Mouse (Mus musculus): ENCODE results near the gene Exosc7.

The Exosc7 gene

DNA sequence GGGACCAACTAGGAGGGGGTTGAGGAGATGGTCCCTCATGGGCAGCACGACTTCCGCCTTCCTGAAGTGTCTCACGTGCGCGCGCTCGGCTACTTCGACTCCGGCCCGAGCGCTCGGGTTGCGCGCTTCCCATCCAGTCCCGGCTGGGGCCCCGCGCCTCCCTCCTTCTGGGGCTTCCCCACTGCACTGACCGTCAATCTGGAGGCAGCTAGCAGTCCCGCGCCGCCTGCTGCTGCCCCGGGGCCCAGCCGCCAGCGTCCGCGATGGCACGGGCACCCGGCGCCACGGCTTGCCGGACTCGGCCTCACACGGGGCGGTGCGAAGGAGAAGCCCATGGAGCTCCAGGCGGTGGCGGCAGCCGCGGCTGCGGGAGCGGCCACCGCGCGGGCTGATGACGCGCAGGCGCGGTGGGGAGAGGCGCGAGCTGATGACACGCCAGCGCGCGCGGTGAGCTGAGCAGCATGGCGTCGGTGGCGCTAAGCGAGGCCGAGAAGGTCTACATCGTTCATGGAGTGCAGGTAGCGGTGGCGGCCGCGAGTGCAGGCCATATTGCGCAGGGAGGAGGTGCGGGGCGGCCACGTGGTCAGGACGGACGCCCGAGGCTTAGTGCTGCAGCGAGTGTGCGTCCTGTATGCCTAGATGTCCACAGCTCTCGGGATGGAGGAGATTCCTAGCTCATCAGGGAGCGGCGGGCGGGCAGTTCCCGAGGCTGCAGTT is at the start of gene Exosc7, which contains the start of gene Zdhhc3:
Gene Exosc7, plus strand, starts transcription at position 411 of the 717 bp plus-strand sequence.
Gene Zdhhc3, minus strand, starts transcription at position 401 of the 717 bp plus-strand sequence.
- peak; percentile 81 to 85 for DNase-seq (ENCODE audit: low spot score in 2 of 2)

- no peak for DNase-seq (ENCODE audit: low spot score in 2 of 2)
Observed at GRCm38 (mm10) chr9:123079149-123079548, 33.9 kb upstream of the Exosc7 start.

DNA sequence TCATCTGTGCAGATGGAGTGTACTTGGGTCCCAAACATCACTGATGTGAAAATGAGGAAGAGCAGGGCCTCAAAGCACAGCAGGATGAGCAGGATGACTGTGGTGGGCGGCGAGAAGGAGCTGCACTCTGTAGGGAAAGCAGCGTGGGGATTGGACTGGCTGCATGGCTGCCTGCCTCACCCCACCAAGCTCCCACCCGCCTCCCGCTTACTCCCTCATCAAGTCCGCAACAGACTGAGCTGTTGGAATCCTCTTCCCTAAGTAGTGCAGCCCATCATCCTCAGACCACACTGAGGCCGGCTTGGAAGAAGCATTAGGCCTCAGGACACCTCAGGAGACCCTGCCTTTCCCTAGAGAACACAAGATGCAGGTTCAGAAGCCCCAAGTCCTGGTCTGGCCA is 32.7 kb upstream of the Exosc7 start:
- no peak for DNase-seq (ENCODE audit: low spot score in 2 of 2)

DNA sequence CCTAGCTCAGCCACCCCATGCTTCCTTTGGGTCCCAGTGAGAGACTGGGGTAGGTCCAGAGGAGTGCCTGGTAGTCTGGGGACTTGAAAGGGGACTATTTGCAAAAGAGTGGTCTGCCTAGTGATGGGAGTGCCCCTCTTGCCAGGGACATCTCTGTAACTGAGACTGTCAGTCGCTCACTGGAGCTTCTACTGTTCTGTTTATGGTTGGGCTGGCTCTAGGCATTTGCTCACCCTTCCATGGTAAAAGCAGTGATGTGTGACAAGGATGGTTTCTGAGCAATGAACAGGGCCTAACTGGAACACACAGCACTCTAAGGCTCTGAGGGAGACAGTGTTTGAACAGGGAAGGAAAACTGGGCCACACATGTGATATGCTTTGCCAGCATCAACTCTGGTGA is 32.2 kb upstream of the Exosc7 start:
- DNase-seq (ENCODE audit: low spot score in 2 of 2) = no peak

GRCm38 (mm10) chr9:123085373-123085772 is 27.6 kb upstream of the Exosc7 start:
- DNase-seq (ENCODE audit: low spot score in 2 of 2) = no peak

- DNase-seq (ENCODE audit: low spot score in 2 of 2) = no peak
Observed at GRCm38 (mm10) chr9:123087558-123087957, 25.5 kb upstream of the Exosc7 start.

DNA sequence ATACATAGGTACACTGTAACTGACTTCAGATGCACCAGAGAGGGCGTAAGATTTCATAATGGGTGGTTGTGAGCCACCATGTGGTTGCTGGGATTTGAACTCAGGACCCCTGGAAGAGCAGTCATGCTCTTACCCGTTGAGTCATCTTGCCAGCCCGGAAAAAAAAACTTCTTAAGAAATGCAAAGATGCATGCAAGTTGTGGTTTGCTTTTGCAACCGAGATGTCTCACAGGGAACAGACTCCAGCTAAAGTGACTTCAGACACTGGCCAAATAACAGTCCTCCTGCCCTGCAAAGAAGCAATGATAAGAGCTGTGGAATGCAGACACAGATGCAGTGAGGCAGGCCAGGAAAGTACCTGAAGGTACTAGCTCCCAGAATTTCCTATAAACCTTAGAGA is 22.2 kb upstream of the Exosc7 start:
- no peak for DNase-seq (ENCODE audit: low spot score in 2 of 2)

DNA sequence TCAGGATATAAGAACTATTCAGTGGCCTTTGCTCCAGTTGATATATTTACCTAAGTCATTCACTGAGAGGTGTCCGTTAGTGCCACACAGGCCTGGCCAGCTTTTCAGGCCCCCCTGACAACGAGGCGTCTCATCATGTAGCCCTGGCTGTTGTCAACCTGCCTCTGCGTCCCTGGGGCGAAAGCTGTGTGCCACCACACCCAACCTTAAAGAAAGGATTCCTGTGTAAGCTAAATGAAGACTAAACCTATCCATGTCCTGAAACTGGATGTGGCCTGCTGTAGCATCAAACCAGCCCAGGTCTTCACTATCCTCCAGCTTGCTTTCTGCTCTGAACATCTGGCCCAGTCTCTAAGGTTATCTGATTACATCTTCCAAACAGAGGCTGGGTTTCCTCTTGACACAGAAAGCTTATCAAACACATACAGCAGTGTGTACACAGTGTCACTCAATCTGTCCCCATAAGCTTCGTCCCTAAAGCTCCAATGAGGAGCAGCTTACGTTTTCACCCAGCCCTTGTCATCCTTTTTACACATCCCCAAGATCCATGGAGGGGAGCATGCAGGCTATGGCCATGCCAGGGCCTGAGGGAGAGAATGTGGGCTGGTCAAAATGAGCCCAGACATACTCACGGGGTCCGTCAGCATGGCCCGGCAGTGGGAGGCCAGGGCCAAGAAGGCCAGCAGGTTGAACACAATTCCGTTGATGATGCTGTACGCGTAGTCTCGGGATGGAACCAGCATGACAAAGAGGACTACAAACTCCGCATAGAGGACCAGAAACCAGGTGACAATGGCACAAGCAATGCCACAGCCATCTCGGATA is 13.2 kb upstream of the Exosc7 start:
- no peak for DNase-seq (ENCODE audit: low spot score in 2 of 2)

DNA sequence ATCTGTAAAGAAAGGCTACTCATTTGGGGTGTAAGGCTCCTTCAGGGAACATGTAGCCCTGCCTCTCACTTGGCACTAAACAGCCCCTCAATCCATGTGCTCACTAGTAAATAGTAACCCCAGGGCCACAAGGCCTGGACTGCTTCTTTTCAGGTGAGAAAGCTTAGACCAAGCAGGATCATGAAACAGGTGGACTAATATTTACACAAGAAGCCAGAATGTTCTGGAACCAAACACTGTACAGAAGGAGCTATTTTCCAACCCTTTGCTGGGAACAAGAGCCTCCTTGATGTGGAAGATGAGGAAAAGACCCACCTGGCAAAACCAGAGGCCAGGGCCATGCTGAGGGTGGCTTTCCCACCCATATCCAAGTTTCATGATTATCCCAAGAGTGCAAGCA is 9.6 kb upstream of the Exosc7 start:
- DNase-seq (ENCODE audit: low spot score in 2 of 2) = no peak

- no peak for DNase-seq (ENCODE audit: low spot score in 2 of 2)
Observed at GRCm38 (mm10) chr9:123104362-123104761, 8.7 kb upstream of the Exosc7 start.

DNA sequence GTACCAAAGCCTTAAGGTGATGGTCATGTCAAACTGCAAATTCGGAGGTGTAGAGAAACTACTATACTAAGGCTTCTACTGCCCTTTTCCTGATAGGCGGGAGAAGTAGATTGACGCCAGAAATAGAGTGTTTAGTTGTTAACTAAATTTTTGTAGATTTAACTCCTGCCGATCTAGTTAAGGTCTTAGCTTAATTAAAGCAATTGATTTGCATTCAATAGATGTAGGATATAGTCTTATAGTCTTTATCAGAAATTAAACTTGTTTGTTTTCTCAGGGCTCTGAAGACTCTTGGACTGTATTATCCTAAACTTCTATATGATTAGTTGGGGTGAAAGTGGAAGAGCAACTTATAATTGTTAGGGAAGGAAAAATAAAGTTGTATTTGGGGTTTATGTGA is 5.8 kb upstream of the Exosc7 start:
- DNase-seq (ENCODE audit: low spot score in 2 of 2) = no peak

DNA sequence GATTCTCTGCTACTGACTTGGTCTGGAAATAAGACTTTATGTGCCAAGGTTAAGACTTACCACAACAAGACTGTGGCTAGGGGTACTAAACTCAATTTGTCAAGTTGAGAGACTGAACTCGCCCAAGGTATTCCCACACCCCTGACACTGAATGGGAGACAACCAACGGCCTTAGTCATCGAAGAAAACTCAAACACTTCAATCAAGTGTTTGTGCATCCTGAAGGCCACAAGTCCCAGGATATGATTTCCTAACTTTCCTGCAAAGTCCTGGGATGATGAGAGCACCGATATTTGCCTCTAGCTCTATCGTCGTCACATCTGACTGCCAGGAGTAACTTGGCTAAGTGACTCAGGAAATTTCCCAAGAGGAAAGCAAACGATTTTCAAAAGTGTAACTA is 3.8 kb upstream of the Exosc7 start:
- DNase-seq (ENCODE audit: low spot score in 2 of 2) = no peak

- peak in 1 of 2 experiments; percentile 9 for DNase-seq (ENCODE audit: low spot score in 2 of 2)
Observed at GRCm38 (mm10) chr9:123111751-123112221, 1.2 kb upstream of the Exosc7 start.

DNA sequence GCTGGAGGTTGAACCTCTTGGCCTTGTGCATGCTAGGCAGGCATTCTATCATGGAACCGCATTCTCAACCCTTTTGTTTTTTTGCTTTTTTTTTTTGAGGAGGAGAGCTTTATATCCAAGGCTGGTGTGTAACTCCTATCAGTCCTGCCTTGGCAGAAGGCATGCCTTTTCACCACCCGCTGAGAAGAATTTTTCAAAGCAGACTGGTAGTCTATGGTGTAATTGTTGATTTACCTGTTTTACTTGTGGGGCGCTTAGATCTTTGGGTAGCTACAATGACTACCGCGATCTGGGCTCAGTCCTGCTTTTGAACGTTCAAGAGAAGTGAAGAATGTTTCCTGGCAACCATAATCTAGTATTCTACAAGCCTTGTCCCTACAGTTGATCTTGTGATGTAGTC is 916 bp downstream of the Exosc7 start:
- no peak for DNase-seq (ENCODE audit: low spot score in 2 of 2)

GRCm38 (mm10) chr9:123115566-123115965 is 2.6 kb downstream of the Exosc7 start:
- no peak for DNase-seq (ENCODE audit: low spot score in 2 of 2)

DNA sequence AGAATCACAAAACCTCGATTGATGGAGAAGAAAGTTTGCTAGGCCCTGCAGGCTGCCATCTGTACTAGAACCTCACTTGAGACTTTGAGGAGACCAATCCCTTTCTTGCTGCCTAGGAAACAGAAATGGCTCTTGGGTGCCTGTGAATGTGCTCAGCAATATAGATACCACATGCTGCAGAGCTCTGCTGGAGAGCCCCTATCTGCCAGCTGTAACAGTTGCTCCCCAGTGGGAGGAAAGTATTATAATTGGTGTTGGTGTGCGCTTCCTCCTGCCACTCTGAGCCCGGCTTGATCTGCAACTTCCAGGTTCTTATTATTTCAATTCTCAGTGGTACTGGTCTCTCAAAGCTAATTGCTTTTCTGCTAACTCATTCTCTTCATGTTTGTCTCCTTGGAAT is 10.0 kb downstream of the Exosc7 start:
- DNase-seq (ENCODE audit: low spot score in 2 of 2) = no peak

DNA sequence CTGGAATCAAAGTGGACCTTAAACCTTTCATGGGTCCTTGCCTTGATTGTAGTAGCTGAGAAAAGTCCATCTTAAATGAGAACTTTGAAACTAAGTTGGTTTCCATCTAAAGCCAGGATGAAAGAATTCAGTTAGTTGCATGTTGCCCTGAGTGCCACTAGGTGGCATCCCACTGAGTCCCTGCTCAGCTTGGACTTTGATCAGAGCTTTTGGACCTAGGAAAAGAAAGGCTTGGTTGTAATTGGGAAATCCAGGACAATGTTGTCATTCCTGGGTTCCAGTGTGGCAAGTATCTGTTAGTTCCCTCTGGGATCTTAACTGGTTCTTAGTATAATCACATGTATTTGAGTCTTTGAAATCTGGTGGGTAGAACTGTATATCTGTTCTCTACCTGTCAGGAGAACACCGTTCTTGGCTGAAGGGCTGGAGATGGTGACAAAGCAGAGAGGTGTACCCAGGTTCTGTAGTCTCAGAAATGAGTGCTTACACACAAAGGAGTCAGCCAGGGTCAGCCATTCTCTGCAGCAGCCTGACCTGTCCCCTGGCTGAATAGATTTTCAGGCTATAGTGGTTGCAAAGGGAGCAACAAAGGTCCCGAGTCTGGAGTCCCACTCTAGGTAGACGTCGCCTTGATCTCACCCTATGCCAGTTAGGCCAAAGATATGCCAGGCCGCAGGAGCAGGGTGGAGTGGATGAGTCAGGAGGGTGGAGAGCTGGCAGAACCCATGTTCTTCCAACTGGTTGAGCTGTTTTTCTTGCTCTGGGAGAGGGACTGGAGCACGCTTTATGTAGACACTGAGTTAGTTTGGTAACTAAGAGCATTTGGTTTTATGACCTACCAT is 10.8 kb downstream of the Exosc7 start:
- DNase-seq (ENCODE audit: low spot score in 2 of 2) = no peak

- no peak for DNase-seq (ENCODE audit: low spot score in 2 of 2)
Observed at GRCm38 (mm10) chr9:123124413-123124981, 11.5 kb downstream of the Exosc7 start.

DNA sequence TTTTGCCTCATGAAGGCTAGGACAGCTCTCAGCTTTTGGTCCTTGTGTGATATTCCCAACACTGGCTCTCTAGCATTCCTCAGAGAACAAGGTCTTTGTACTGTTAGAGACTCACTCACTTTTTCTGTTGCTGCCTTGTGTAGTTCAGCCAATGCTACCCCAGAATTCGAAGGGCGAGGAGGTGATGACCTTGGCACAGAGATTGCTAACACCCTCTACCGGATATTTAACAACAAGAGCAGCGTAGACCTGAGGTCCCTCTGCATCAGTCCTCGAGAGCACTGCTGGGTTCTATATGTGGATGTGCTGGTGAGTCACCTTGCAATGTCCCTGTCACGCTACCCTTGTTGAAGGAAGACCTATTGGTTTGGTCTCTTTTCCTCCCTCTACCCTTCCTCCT is 14.6 kb downstream of the Exosc7 start:
- DNase-seq (ENCODE audit: low spot score in 2 of 2) = no peak

- no peak for DNase-seq (ENCODE audit: low spot score in 2 of 2)
Observed at GRCm38 (mm10) chr9:123132994-123133393, 20.0 kb downstream of the Exosc7 start.

- no peak for DNase-seq (ENCODE audit: low spot score in 2 of 2)
Observed at GRCm38 (mm10) chr9:123136953-123137682, 24.1 kb downstream of the Exosc7 start.
